Mouse (Mus musculus): ENCODE measurements around the gene Cryzl2.

GRCm38 (mm10) chr1:157462336-157462735 lies 4.0 kb downstream of the Cryzl2 start:
- TF ChIP-seq CTCF (IDR thresholded peaks at IDR 0.05) (no peak), EP300 (IDR thresholded peaks at IDR 0.05; ENCODE audit: insufficient read depth, low read depth, low read length) (no peak), POLR2A (IDR thresholded peaks at IDR 0.05; ENCODE audit: insufficient read depth, low read depth, low read length) (no peak)
